Mouse (Mus musculus) erythroblast, adult 5-6 weeks (primary cell): ENCODE results near the gene Atxn7l3. TPM values are rescaled to one million over a fixed set of nuclear protein-coding genes. Genes with fewer than 3 reads are reported as not detected.
A peak's percentile ranks its signal among the peaks of the same experiment; 100 is the strongest.

Experiments
- ATAC-seq: replicated peaks from 2 replicates; pipeline ENCODE4 v1.8.0; 2016; ENCODE audit warnings: moderate number of reproducible peaks, mild to moderate bottlenecking, moderate TSS enrichment, inconsistent platforms; ENCODE audit not compliant: poor library complexity, low FRiP score, severe bottlenecking
- total RNA-seq, 2 experiments: library from RNA; stranded (forward) in 1 of 2; stranded (reverse) in 1 of 2; fragments of 150-400 nt in 1 of 2; fragments of 200-764, 138-1000 nt in 1 of 2; gene quantifications; 2 replicates each; pipeline versions ENCODE4 v1.2.3 to v1.2.4; 2015 to 2017; ENCODE audit warnings: low replicate concordance in 2 of 2

The Atxn7l3 gene
- total RNA-seq (2015; ENCODE audit: low replicate concordance) (6.3 and 10.4 TPM in 2 replicates), total RNA-seq (2017; ENCODE audit: low replicate concordance) (5.7 and 9.3 TPM in 2 replicates)

GRCm38 (mm10) chr11:102296491-102297472 is at the start of gene Atxn7l3:
Gene Atxn7l3 (minus strand): TSS chr11:102296631.
- ATAC-seq: peak; percentile 90

GRCm38 (mm10) chr11:102344458-102344857 is 48.0 kb upstream of the Atxn7l3 start:
- ATAC-seq: no peak

GRCm38 (mm10) chr11:102342742-102343141 is 46.3 kb upstream of the Atxn7l3 start:
- no peak for ATAC-seq

- no peak for ATAC-seq
Measured at GRCm38 (mm10) chr11:102341101-102341500, 44.7 kb upstream of the Atxn7l3 start.

GRCm38 (mm10) chr11:102339624-102340023 is 43.2 kb upstream of the Atxn7l3 start:
- 0 out of 2 replicates have a peak, but pooled peaks have one; percentile 37 for ATAC-seq

- ATAC-seq: no peak
Measured at GRCm38 (mm10) chr11:102339195-102339594, 42.8 kb upstream of the Atxn7l3 start.

- no peak for ATAC-seq
Measured at GRCm38 (mm10) chr11:102338561-102338960, 42.1 kb upstream of the Atxn7l3 start.

GRCm38 (mm10) chr11:102337921-102338320 is 41.5 kb upstream of the Atxn7l3 start:
- ATAC-seq: no peak

- ATAC-seq: no peak
Measured at GRCm38 (mm10) chr11:102336191-102336590, 39.8 kb upstream of the Atxn7l3 start.

GRCm38 (mm10) chr11:102334973-102335700 is 38.7 kb upstream of the Atxn7l3 start:
- no peak for ATAC-seq

- no peak for ATAC-seq
Measured at GRCm38 (mm10) chr11:102334010-102334409, 37.6 kb upstream of the Atxn7l3 start.

GRCm38 (mm10) chr11:102333061-102333460 is 36.6 kb upstream of the Atxn7l3 start:
- ATAC-seq: no peak

GRCm38 (mm10) chr11:102331806-102332205 is 35.4 kb upstream of the Atxn7l3 start:
- ATAC-seq: no peak

GRCm38 (mm10) chr11:102330039-102330438 is 33.6 kb upstream of the Atxn7l3 start:
- ATAC-seq: no peak

- no peak for ATAC-seq
Measured at GRCm38 (mm10) chr11:102329518-102329917, 33.1 kb upstream of the Atxn7l3 start.

GRCm38 (mm10) chr11:102327839-102328238 is 31.4 kb upstream of the Atxn7l3 start:
- ATAC-seq: peak; percentile 74

- ATAC-seq: no peak
Measured at GRCm38 (mm10) chr11:102327250-102327649, 30.8 kb upstream of the Atxn7l3 start.

GRCm38 (mm10) chr11:102323516-102323915 is 27.1 kb upstream of the Atxn7l3 start:
- ATAC-seq: no peak

GRCm38 (mm10) chr11:102321931-102322330 is 25.5 kb upstream of the Atxn7l3 start:
- ATAC-seq: no peak

- no peak for ATAC-seq
Measured at GRCm38 (mm10) chr11:102320686-102321005, 24.2 kb upstream of the Atxn7l3 start.
